Mouse (Mus musculus) cerebellum, adult 2 months (tissue): Measurements from ENCODE around the gene Inha.

ENCODE experiments used
- CTCF ChIP-seq: fragments of 200-500 bp; IDR thresholded peaks from 2 replicates; pipeline ENCODE4 v1.5.1; 2011; ENCODE audit warnings: low read depth, mild to moderate bottlenecking, control low read depth, low read length, moderate library complexity, borderline replicate concordance; ENCODE audit not compliant: insufficient read depth
- POLR2A ChIP-seq: fragments of 200-500 bp; IDR thresholded peaks from 2 replicates; pipeline ENCODE4 v1.6.1; 2011; ENCODE audit warnings: low read length, control low read depth, borderline replicate concordance; ENCODE audit not compliant: insufficient read depth

DNA sequence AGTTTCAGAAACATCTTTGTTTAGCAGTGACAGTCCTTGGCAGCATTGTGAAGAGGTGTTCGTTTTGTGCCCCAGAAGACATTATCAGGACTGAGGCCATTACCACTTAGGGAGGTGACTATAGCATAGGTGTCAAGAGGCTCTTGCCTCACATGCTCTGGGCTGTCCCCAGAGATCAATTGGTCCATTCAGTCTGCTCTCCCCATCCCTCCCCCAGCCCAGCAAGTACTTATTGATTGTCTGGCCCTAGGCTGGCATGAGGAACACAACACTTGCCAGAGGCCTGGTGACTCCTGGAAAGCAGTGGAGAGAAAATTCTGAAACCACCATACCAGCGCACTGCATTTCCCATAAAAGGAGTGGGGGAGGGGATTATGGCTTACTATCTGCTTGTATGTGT, 30.7 kb downstream of the Inha start:
- TF ChIP-seq CTCF (no peak), POLR2A (no peak)
